Mouse (Mus musculus): ENCODE data around the gene Fam117a. TPM values are rescaled to one million over a fixed set of nuclear protein-coding genes. Genes with fewer than 3 reads are reported as not detected.

The Fam117a gene
- polyA plus RNA-seq, 1 experiment from 2014 or later: 6.0 TPM

DNA sequence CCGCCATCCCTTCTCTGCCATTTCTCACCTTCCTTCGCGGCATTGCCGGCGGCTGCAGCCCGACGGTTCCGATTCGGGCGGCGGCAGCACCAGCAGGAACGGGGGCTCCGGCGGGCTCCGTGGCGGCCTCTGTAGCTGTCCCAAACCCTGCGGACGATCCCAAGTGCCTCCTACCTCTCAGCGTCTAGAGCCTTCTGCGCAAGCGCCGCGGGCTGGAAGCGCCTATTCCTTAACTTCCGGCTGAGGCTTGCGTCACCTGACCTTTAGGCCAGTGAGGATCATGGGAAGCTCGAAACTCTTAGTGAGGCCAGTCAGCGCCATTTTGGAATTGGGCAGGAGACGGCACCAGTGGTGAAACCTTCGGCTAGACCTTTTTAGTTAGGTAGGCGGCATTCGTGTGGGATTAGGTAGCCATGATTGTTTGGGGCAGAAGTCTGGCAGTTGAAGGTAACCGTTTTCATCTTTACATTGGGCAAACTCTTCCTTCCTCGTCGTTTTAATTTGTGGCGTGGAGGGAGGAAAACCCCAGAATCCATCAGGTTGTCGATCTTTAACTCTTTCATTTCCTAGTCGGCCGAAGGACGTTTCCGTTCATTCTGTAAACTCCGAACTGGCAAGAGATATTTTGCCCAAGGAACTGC, 26.7 kb upstream of the Fam117a start, which contains the start of gene Kat7:
Gene Kat7, minus strand, starts transcription at position 240 of the 641 bp plus-strand sequence.
- in situ Hi-C loops (cut with MboI; ENCODE audit: low pct_unique_long_range_greater_than_20kb): loop anchor here (5.0 kb wide), 1 partner anchor 72 kb away; the partner anchor contains the start of gene Slc35b1
- ChIA-PET CTCF (interaction anchor here (1.1 to 2.5 kb wide), 3 partner anchors 51 to 211 kb away, joined by 3 to 5 read pairs (median 4); partner anchors contain the start of gene Slc35b1), POLR2A (no interaction called here)
- DNase-seq (ENCODE audit: low read depth, low spot score) (peak; percentile 99), ATAC-seq (peak; percentile 75)
- no peak for TF ChIP-seq CTCF (IDR thresholded peaks at IDR 0.05)
- H3K27me3 ChIP-seq: no peaks in the 10 kb centered on the region

DNA sequence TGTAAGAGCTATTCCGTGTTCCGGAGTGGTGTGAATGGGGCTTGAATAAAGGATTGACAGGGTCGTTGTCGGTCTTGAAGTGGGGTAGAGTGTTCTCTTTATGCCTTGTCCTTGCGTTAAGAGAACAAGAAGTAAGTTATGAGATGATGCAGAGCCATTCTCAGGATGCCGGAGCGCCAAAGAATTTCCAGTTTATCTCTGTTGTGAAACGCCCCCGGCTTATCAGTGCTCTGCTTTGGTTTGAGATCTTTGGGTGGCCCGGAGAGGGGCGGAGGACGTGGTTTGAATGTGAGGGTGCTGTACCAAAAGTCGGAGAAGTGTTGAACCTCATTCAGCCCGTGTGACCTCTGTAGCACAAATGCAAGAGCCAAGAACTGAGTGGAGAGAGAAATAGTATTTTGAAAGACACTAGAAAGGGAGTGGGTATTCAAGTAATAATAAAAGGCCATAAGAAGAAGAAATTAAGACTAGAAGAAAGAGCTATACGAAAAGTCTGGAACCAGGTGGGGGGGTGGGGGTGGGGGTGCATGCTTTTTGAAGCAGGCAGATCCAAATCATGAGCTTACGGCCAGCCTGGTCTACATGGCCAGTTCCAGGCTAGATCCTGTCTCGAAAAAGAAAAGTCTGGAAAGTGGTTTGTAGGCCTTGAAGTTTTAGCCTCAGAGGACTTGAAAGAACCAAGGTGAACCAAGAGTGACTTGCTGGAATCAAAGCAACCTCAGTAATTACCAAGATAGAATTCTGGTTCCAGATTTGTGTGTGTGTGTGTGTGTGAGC, 26.0 kb upstream of the Fam117a start:
- H3K27me3 ChIP-seq: no peaks in the 10 kb centered on the region
- POLR2A ChIA-PET: no interaction called here
- CTCF ChIA-PET: interaction anchor here (1.1 to 2.5 kb wide), 3 partner anchors 8 to 211 kb away, joined by 3 to 5 read pairs (median 3); partner anchors contain the start of gene Slc35b1
- DNase-seq (ENCODE audit: low read depth, low spot score) (no peak), ATAC-seq (no peak)
- in situ Hi-C loops (cut with MboI; ENCODE audit: low pct_unique_long_range_greater_than_20kb): loop anchor here (5.0 kb wide), 1 partner anchor 71 kb away; the partner anchor contains the start of gene Slc35b1
- no peak for TF ChIP-seq CTCF (IDR thresholded peaks at IDR 0.05)

DNA sequence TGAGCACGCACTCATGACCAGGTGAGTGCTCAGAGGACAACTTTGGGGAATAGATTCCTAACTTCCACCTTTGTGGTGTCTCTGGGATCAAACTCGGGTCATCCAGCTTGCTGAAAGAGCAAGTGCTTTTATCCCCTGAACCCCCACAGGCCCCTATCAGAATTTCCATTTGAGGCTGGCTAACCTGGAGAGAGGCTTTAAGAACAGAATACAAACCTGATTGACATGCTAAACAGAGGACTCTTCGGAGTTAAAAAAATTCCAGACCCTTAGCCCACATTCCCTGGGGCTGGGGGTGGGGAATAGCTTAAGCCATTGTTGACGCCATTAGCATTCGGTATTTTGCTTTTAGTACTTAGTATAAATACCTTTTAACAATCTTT, 25.4 kb upstream of the Fam117a start:
- CTCF ChIA-PET: interaction anchor here (1.1 to 2.5 kb wide), 3 partner anchors 8 to 210 kb away, joined by 3 to 5 read pairs (median 3); partner anchors contain the start of gene Slc35b1
- in situ Hi-C loops (cut with MboI; ENCODE audit: low pct_unique_long_range_greater_than_20kb): loop anchor here (5.0 kb wide), 1 partner anchor 71 kb away; the partner anchor contains the start of gene Slc35b1
- no peaks in the 10 kb centered on the region for H3K27me3 ChIP-seq
- ATAC-seq: no peak
- POLR2A ChIA-PET: interaction anchor here (0.6 kb wide), 1 partner anchor 111 kb away, joined by 3 read pairs; no protein-coding TSS in a partner anchor
- DNase-seq (ENCODE audit: low read depth, low spot score): no peak
- no peak for TF ChIP-seq CTCF (IDR thresholded peaks at IDR 0.05)

DNA sequence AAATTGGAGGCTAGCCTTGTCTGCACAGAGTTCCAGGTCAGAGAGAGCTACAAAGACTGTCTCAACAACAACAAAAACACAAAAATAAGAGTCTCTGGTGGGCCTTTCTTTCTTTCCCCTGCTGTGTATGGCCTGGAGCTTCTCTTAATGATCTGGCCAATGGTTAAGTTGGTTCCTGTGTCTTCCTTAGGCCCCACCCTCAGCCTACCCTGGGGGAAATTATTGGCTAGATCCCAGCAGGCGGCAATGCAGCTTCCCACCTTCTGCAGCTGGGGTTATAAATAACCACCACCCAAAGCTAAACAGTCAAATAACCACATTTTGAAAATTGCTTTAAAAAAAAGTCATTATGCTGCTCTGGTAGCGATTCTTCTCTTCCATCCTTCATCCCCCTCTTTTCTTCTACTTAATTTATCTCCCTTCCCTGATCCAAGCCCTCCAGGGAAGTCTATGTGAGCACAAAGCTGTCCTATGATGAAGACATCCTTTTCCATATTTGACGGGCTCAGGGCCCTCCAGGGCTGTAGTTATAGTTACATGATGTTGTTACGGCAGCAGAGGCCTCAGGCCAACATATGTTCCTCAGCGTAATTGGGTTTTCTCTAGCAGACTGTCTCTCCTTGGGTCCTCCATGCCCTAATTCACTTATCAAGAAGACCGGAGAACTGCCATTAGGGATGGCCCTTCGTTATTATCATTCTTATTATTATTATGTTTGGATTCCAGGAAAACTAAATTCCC, 21.4 kb upstream of the Fam117a start:
- in situ Hi-C loops (cut with MboI; ENCODE audit: low pct_unique_long_range_greater_than_20kb): no loop called here
- ATAC-seq (no peak), DNase-seq (ENCODE audit: low read depth, low spot score) (no peak)
- CTCF ChIA-PET: interaction anchor here (1.2 to 2.4 kb wide), 2 partner anchors 9 to 64 kb away, joined by 3 to 6 read pairs; no protein-coding TSS in a partner anchor
- H3K27me3 ChIP-seq: no peaks in the 10 kb centered on the region
- POLR2A ChIA-PET: interaction anchor here (0.6 to 1.6 kb wide), 2 partner anchors 59 to 206 kb away, joined by 3 read pairs; no protein-coding TSS in a partner anchor
- no peak for TF ChIP-seq CTCF (IDR thresholded peaks at IDR 0.05)

DNA sequence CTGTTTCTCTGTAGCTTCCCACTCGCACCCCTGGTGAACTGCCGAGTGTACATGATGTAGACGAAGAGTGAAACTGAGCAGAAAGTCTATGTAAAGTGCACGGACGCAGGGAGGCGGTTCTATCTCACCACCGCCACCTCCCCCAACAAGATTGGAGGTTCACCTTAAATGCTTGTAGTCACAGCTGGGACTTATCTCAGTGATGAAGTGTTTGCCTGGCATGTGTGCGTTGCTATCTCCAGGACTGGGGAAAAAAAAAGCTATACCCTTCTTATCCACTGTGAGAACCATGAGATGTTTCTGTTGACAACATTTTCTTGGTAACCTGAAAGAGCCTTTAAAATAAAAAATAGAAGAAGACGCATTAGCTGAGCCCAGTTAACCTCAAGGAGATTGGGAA, 18.7 kb upstream of the Fam117a start:
- in situ Hi-C loops (cut with MboI; ENCODE audit: low pct_unique_long_range_greater_than_20kb): no loop called here
- H3K27me3 ChIP-seq: no peaks in the 10 kb centered on the region
- ATAC-seq (no peak), DNase-seq (ENCODE audit: low read depth, low spot score) (no peak)
- CTCF ChIA-PET: interaction anchor here (1.1 kb wide), 1 partner anchor 17 kb away, joined by 3 read pairs; no protein-coding TSS in a partner anchor
- POLR2A ChIA-PET: no interaction called here
- no peak for TF ChIP-seq CTCF (IDR thresholded peaks at IDR 0.05)

DNA sequence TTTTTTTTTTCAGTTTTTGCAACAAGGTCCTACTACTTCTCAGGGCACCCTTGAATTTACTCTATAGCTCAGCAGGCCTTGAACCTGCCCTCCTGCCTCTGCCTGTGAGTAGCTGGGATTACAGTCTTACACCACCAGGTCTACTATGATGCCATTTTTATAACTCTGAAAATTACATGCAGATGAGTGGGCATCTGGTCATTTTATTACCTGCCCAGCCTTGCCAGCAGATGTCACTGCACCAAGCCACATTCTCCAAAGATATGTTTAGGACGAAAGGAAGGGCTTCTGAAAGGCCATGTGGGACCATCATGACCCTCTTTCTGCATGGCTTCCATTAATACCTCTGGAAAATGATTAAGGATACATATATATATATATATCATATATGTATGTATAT, 17.3 kb upstream of the Fam117a start:
- ATAC-seq (no peak), DNase-seq (ENCODE audit: low read depth, low spot score) (no peak)
- no peaks in the 10 kb centered on the region for H3K27me3 ChIP-seq
- no peak for TF ChIP-seq CTCF (IDR thresholded peaks at IDR 0.05)
- in situ Hi-C loops (cut with MboI; ENCODE audit: low pct_unique_long_range_greater_than_20kb): no loop called here
- ChIA-PET CTCF (interaction anchor here (1.0 to 1.2 kb wide), 2 partner anchors 8 to 66 kb away, joined by 3 read pairs; partner anchors contain the start of gene Slc35b1), POLR2A (interaction anchor here (0.6 kb wide), 2 partner anchors 105 to 301 kb away, joined by 3 to 4 read pairs; no protein-coding TSS in a partner anchor)

DNA sequence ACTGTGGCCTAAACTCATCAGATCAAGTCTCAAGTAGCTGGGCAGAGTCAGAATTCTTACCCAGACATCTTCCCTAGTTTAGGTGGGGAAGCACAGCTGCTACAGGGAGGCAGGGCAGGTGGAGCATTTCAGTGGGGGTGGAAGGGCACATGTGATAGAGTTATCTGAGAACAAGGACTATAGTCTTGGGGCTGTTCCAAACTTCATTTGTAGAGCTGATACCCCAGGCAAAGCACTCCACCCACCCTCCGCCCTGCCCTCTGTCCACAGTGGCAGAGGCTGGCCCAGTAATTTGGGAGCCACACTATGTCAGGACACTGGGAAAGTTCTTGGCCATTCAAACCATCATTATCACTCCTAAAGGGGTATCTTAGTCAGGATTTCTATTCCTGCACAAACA, 16.8 kb upstream of the Fam117a start:
- in situ Hi-C loops (cut with MboI; ENCODE audit: low pct_unique_long_range_greater_than_20kb): no loop called here
- no peaks in the 10 kb centered on the region for H3K27me3 ChIP-seq
- no peak for DNase-seq (ENCODE audit: low read depth, low spot score)
- no peak for TF ChIP-seq CTCF (IDR thresholded peaks at IDR 0.05)
- CTCF ChIA-PET: interaction anchor here (1.2 kb wide), 1 partner anchor 9 kb away, joined by 3 read pairs; no protein-coding TSS in a partner anchor
- no peak for ATAC-seq
- POLR2A ChIA-PET: interaction anchor here (0.6 kb wide), 2 partner anchors 104 to 300 kb away, joined by 3 to 4 read pairs; no protein-coding TSS in a partner anchor

DNA sequence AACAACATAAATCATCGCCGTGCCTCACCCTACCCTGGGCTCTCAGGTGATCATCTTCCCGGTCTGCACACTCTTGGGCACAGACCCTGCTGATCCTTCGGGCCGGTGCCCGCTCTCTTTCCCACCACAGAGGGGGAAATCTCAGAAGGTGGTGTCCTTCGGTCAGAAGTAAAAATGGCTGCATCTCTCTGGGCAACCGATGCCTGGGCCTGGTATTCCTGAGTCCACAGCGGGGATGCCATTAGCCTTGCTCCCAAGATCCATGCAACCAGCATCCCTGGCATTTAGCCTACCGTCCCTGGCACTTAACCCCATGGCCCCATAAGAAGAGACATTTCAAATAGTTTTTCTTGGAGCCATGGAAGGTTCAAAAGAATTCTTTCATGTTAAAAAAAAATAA, 12.6 kb upstream of the Fam117a start:
- ATAC-seq (no peak), DNase-seq (ENCODE audit: low read depth, low spot score) (no peak)
- in situ Hi-C loops (cut with MboI; ENCODE audit: low pct_unique_long_range_greater_than_20kb): no loop called here
- no peak for TF ChIP-seq CTCF (IDR thresholded peaks at IDR 0.05)
- POLR2A ChIA-PET: no interaction called here
- CTCF ChIA-PET: interaction anchor here (1.7 kb wide), 1 partner anchor 10 kb away, joined by 6 read pairs; no protein-coding TSS in a partner anchor
- H3K27me3 ChIP-seq: no peaks in the 10 kb centered on the region

DNA sequence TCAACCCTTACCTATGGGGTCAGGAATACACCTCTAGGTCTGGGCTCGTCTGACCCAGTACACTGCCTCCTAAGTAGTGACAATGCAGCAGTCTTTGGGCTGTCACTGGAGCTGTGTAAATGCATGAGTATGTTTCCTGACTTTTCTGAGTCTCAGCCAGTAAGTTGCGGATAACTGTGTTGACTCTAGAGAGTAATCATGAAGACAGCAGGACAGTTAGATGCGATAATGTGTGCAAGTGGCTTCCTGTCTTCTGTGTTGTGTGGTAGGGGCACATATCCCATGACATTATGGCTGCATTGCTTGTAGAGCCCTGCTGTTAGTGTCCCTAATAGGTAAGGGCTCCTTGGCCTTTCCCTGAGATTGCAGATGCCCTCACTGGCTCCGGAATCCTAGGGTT, 11.0 kb upstream of the Fam117a start:
- no peak for TF ChIP-seq CTCF (IDR thresholded peaks at IDR 0.05)
- in situ Hi-C loops (cut with MboI; ENCODE audit: low pct_unique_long_range_greater_than_20kb): no loop called here
- DNase-seq (ENCODE audit: low read depth, low spot score): no peak
- ChIA-PET POLR2A (interaction anchor here (0.7 kb wide), 1 partner anchor 66 kb away, joined by 3 read pairs; no protein-coding TSS in a partner anchor), CTCF (no interaction called here)
- ATAC-seq: no peak
- no peaks in the 10 kb centered on the region for H3K27me3 ChIP-seq

DNA sequence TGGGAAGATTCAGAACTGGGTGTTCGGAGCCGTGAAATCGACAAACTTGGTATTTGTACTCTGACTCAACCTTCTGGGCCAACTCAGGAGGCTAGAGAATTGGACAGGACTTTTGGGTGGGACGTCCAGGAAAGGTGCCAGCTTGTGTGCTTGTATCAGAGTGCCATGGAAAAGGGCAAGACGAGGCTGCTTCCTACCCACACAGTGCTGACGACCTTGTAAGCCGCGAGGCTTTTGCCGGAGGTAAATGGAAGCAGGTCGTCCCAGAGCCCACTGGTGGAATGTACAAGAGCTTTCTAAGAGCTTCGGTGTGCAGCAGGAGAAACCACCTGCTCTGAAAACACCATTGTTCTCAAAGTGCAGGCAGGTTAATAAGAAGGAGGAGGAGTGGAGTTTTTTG, 10.6 kb upstream of the Fam117a start:
- in situ Hi-C loops (cut with MboI; ENCODE audit: low pct_unique_long_range_greater_than_20kb): no loop called here
- no peaks in the 10 kb centered on the region for H3K27me3 ChIP-seq
- no peak for TF ChIP-seq CTCF (IDR thresholded peaks at IDR 0.05)
- CTCF ChIA-PET: interaction anchor here (0.7 kb wide), 1 partner anchor 26 kb away, joined by 3 read pairs; no protein-coding TSS in a partner anchor
- POLR2A ChIA-PET: interaction anchor here (0.7 kb wide), 1 partner anchor 66 kb away, joined by 3 read pairs; no protein-coding TSS in a partner anchor
- ATAC-seq (no peak), DNase-seq (ENCODE audit: low read depth, low spot score) (no peak)

All from Patski (cell line).